Mouse (Mus musculus): ENCODE data around the gene Btnl6. TPM values are rescaled to one million over a fixed set of nuclear protein-coding genes. Genes with fewer than 3 reads are reported as not detected.

The Btnl6 gene
- not detected in 2 replicates for polyA plus RNA-seq (2016; fragmentation: Nextera tagmentation; extraction: Ambion mirVana)

DNA sequence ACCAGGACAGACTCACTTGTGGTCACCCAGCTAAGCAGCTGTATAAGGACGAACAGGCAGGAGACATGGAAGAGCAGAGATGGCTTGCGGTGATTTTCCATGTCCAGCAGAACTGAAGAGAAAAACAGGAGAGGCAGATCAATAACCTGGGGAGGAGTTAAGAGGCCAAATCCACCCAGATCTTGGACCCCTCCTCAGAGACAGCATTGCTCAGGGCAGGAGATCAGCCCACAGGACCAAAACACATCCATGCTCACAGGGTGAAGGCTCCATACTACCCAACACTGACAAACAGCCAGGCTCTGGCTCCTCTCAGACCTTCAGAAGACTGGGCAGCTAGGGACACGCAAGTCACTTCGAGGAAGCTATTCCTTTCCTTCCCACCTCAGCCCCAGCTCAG is at the start of gene Btnl6:
TSS of gene Btnl6 (minus strand) at position 101 of the 400 bp plus-strand sequence.
- Histone ChIP-seq H3K27me3 (ENCODE audit: low read depth, poor library complexity, severe bottlenecking) (no peaks in the 10 kb centered on the region), H3K27ac (no peak within 1 kb of the TSS), H3K36me3 (no peaks in the 10 kb centered on the region), H3K4me1 (no peaks in the 10 kb centered on the region), H3K9me3 (replicated peaks) (no peaks in the 10 kb centered on the region), H3K4me3 (no peak within 1 kb of the TSS)
- DNase-seq (ENCODE audit: low spot score) = no peak
- 94% methylated on average over 4 of the region's 4 CpGs for WGBS

DNA sequence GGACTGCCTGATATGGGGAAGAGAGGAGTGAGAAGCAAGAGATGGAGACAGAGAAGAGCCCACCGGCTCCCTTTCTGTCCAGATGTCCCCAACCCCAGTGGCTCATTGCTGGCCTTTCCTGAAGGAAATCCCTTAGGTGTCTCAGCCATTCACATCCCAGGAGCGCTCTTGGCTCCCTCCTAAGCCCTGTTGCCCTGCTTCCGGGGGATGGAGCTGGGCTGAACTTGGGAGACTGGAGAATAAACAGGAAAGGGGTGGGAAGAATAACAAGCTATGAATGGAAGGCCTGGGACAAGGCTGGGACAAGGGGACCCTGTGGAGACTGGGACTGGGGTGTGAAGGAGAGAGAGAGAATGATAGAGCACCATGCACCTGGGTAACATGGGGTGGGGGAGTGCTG is 47.6 kb upstream of the Btnl6 start:
- 45% methylated on average over 3 of the region's 3 CpGs for WGBS
- H3K9me3 ChIP-seq (replicated peaks) = no peaks in the 10 kb centered on the region
- H3K4me1 ChIP-seq = peaks cover 20% of the 10 kb centered on the region
- DNase-seq (ENCODE audit: low spot score) = no peak
- H3K36me3 ChIP-seq = no peaks in the 10 kb centered on the region
- H3K27ac ChIP-seq = peak overlapping the region; percentile 73
- H3K27me3 ChIP-seq (ENCODE audit: low read depth, poor library complexity, severe bottlenecking) = no peaks in the 10 kb centered on the region
- peak overlapping the region; percentile 29 for H3K4me3 ChIP-seq

GRCm38 (mm10) chr17:34564003-34564421 is 46.9 kb upstream of the Btnl6 start, which contains the start of gene Notch4:
Gene Notch4, plus strand, starts transcription at chr17:34564268.
- Histone ChIP-seq H3K9me3 (replicated peaks) (no peaks in the 10 kb centered on the region), H3K27me3 (ENCODE audit: low read depth, poor library complexity, severe bottlenecking) (no peaks in the 10 kb centered on the region), H3K4me3 (peak within 1 kb of the TSS; percentile 29), H3K27ac (peak within 1 kb of the TSS; percentile 73), H3K36me3 (no peaks in the 10 kb centered on the region), H3K4me1 (peaks cover 20% of the 10 kb centered on the region)
- no peak for DNase-seq (ENCODE audit: low spot score)
- WGBS = 2% methylated on average over 6 of the region's 6 CpGs

DNA sequence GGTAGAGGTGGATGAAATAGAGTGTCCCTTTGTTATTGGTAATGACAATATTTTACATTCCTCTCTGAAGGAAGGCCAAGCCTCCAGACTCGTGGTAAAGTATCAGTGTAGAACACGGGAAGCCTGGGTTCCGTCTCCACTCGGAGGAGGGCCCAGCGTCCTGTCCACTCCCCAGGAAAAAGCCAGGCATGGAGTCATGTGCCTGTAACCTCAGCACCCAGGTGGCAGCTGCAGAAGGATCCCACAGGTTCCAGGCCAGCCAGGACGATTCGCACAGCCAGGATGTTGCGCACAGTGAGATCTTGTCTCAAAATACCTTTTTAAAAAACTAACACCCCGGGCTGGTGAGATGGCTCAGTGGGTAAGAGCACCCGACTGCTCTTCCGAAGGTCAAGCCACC is 46.2 kb upstream of the Btnl6 start:
- no peaks in the 10 kb centered on the region for H3K9me3 ChIP-seq (replicated peaks)
- 73% methylated on average over 11 of the region's 11 CpGs for WGBS
- H3K4me3 ChIP-seq = no peak overlapping the region
- no peaks in the 10 kb centered on the region for H3K27me3 ChIP-seq (ENCODE audit: low read depth, poor library complexity, severe bottlenecking)
- H3K27ac ChIP-seq = no peak overlapping the region
- DNase-seq (ENCODE audit: low spot score) = no peak
- no peaks in the 10 kb centered on the region for H3K36me3 ChIP-seq
- H3K4me1 ChIP-seq = peaks cover 20% of the 10 kb centered on the region

DNA sequence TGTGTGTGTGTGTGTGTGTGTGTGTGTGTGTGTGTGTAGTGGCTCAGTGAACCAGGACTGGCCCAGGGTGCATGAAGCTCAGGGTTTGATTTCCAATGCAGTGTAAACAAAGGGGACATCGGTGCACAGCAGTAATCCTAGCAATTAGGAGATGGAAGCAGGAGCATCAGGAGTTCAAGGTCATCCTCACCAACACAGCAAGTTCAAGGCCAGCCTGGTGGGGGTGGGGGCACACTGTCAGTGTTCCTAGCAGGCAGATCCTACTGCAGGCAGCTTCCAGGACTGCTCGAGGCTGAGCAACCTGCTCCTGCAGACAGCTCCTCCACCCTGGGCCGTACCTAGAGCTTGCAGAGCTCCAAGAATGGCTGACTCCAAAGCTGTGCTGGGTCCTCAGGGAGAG is 45.4 kb upstream of the Btnl6 start:
- Histone ChIP-seq H3K27ac (no peak overlapping the region), H3K9me3 (replicated peaks) (no peaks in the 10 kb centered on the region), H3K27me3 (ENCODE audit: low read depth, poor library complexity, severe bottlenecking) (no peaks in the 10 kb centered on the region), H3K4me3 (no peak overlapping the region), H3K36me3 (no peaks in the 10 kb centered on the region), H3K4me1 (peaks cover 22% of the 10 kb centered on the region)
- WGBS = 63% methylated on average over 3 of the region's 3 CpGs
- DNase-seq (ENCODE audit: low spot score) = no peak

- H3K27ac ChIP-seq = no peak overlapping the region
- H3K27me3 ChIP-seq (ENCODE audit: low read depth, poor library complexity, severe bottlenecking) = no peaks in the 10 kb centered on the region
- no peak overlapping the region; the same call in 1 of the 2 replicates for H3K4me3 ChIP-seq
- no peak for DNase-seq (ENCODE audit: low spot score)
- H3K4me1 ChIP-seq = peaks cover 27% of the 10 kb centered on the region
- 55% methylated on average over 8 of the region's 8 CpGs for WGBS
- H3K9me3 ChIP-seq (replicated peaks) = no peaks in the 10 kb centered on the region
- H3K36me3 ChIP-seq = no peaks in the 10 kb centered on the region
Measured at GRCm38 (mm10) chr17:34561200-34561599, 44.0 kb upstream of the Btnl6 start.

DNA sequence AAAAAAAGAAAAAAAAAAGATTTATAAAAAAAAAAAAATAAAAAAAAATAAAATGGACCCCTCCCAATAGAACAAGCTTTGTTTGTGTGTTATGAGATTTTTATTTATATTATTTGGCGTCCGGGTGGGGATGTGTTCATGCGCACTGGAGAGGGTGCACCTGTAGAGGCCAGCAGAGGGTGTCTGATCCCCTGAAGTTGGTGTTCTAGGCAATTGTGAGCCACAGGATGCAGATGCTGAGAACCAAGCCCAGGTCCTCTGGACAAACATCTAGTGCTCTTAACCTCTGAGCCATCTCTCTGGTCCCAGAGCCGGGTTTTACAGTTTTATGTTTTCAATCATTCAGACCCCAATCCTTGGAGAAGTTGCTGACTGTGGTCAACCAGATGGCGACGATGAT is 43.3 kb upstream of the Btnl6 start:
- Histone ChIP-seq H3K4me1 (peaks cover 27% of the 10 kb centered on the region), H3K27ac (no peak overlapping the region), H3K27me3 (ENCODE audit: low read depth, poor library complexity, severe bottlenecking) (no peaks in the 10 kb centered on the region), H3K36me3 (no peaks in the 10 kb centered on the region), H3K4me3 (no peak overlapping the region), H3K9me3 (replicated peaks) (no peaks in the 10 kb centered on the region)
- no peak for DNase-seq (ENCODE audit: low spot score)
- WGBS = 90% methylated on average over 6 of the region's 6 CpGs

- Histone ChIP-seq H3K9me3 (replicated peaks) (no peaks in the 10 kb centered on the region), H3K27ac (no peak overlapping the region), H3K36me3 (no peaks in the 10 kb centered on the region), H3K4me1 (peaks cover 23% of the 10 kb centered on the region), H3K4me3 (no peak overlapping the region), H3K27me3 (ENCODE audit: low read depth, poor library complexity, severe bottlenecking) (no peaks in the 10 kb centered on the region)
- 27% methylated on average over 15 of the region's 15 CpGs for WGBS
- DNase-seq (ENCODE audit: low spot score) = no peak
Measured at GRCm38 (mm10) chr17:34559895-34560294, 42.7 kb upstream of the Btnl6 start.

GRCm38 (mm10) chr17:34559116-34559515 is 42.0 kb upstream of the Btnl6 start:
- 90% methylated on average over 7 of the region's 7 CpGs for WGBS
- no peaks in the 10 kb centered on the region for H3K27me3 ChIP-seq (ENCODE audit: low read depth, poor library complexity, severe bottlenecking)
- no peak for DNase-seq (ENCODE audit: low spot score)
- no peak overlapping the region for H3K4me3 ChIP-seq
- H3K36me3 ChIP-seq = no peaks in the 10 kb centered on the region
- no peaks in the 10 kb centered on the region for H3K9me3 ChIP-seq (replicated peaks)
- H3K27ac ChIP-seq = no peak overlapping the region
- H3K4me1 ChIP-seq = peaks cover 15% of the 10 kb centered on the region

DNA sequence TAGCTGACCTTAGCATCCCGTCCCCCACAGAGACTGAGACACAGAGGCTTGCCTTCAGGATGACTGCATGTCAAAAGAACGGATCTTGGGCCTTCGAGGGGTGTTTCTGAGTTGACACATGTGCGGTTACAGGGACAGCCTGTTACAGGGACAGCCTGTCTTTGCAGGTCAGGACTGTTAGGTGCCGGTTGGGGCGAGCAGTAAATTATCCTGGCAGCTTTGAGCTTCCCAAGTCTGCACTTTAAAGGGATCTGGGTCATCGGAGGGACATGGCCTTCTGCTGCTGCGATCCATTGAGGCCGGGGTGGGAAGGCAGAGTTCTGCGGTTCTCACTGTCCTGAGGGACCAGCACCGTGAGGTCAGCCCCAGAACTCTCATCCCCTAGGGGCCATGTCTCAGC is 40.3 kb upstream of the Btnl6 start:
- Histone ChIP-seq H3K27ac (no peak overlapping the region), H3K9me3 (replicated peaks) (no peaks in the 10 kb centered on the region), H3K27me3 (ENCODE audit: low read depth, poor library complexity, severe bottlenecking) (no peaks in the 10 kb centered on the region), H3K4me3 (no peak overlapping the region), H3K36me3 (no peaks in the 10 kb centered on the region), H3K4me1 (peaks cover 11% of the 10 kb centered on the region)
- WGBS = 52% methylated on average over 11 of the region's 11 CpGs
- no peak for DNase-seq (ENCODE audit: low spot score)

DNA sequence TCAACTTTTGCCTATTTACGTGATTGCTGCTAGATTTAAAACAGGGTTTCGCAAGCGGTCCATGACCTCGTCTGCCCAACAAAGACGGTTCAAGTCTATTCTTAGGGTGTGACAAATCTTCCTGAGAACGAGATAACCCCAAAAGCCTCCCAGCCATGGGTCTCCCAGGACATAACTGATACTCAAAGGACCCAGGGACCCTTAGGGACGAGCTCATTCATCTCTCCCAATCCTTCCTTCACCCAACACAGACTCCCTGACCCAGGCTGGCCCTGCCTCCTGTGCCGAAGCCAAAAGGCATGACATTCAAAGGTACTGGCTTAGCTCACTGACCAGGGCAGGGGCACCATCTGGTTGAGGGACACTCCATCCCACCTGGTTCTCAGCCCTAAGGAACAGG is 39.3 kb upstream of the Btnl6 start:
- H3K36me3 ChIP-seq = no peaks in the 10 kb centered on the region
- no peak overlapping the region for H3K4me3 ChIP-seq
- DNase-seq (ENCODE audit: low spot score) = no peak
- peaks cover 10% of the 10 kb centered on the region for H3K4me1 ChIP-seq
- no peak overlapping the region for H3K27ac ChIP-seq
- H3K27me3 ChIP-seq (ENCODE audit: low read depth, poor library complexity, severe bottlenecking) = no peaks in the 10 kb centered on the region
- 85% methylated on average over 8 of the region's 8 CpGs for WGBS
- no peaks in the 10 kb centered on the region for H3K9me3 ChIP-seq (replicated peaks)

- DNase-seq (ENCODE audit: low spot score) = peak; percentile 86
- H3K36me3 ChIP-seq = no peaks in the 10 kb centered on the region
- peaks cover 6% of the 10 kb centered on the region; the same call in 1 of the 2 replicates for H3K4me1 ChIP-seq
- H3K27me3 ChIP-seq (ENCODE audit: low read depth, poor library complexity, severe bottlenecking) = no peaks in the 10 kb centered on the region
- H3K9me3 ChIP-seq (replicated peaks) = no peaks in the 10 kb centered on the region
- no peak overlapping the region for H3K4me3 ChIP-seq
- no peak overlapping the region for H3K27ac ChIP-seq
- WGBS = 26% methylated on average over 5 of the region's 5 CpGs
Measured at GRCm38 (mm10) chr17:34555483-34555882, 38.3 kb upstream of the Btnl6 start.

DNA sequence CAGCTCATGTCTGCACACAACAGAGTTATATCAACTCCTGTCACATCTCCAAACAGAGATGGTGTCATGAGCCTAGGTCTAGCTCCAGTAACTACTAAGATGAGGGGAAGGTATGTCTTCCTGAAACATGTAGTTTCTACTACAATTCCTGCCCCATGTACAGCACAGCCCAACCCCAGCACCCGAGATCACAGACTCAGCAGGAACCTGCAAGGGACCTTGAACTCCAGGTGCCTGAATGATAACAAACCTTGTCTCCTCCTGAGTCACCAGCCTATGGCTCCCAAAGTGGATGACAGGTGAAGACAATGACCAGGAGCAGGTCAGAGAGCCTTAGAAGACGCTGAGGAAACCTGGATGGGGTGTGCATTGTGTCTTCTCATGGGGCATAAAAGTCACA is 32.7 kb upstream of the Btnl6 start:
- no peak for DNase-seq (ENCODE audit: low spot score)
- 76% methylated on average over 2 of the region's 2 CpGs for WGBS
- Histone ChIP-seq H3K4me1 (no peaks in the 10 kb centered on the region), H3K4me3 (no peak overlapping the region), H3K36me3 (no peaks in the 10 kb centered on the region), H3K9me3 (replicated peaks) (no peaks in the 10 kb centered on the region), H3K27ac (no peak overlapping the region), H3K27me3 (ENCODE audit: low read depth, poor library complexity, severe bottlenecking) (no peaks in the 10 kb centered on the region)

GRCm38 (mm10) chr17:34549156-34549555 is 32.0 kb upstream of the Btnl6 start:
- no peaks in the 10 kb centered on the region for H3K36me3 ChIP-seq
- H3K4me1 ChIP-seq = no peaks in the 10 kb centered on the region
- WGBS = 97% methylated on average over 3 of the region's 3 CpGs
- H3K27ac ChIP-seq = no peak overlapping the region
- H3K27me3 ChIP-seq (ENCODE audit: low read depth, poor library complexity, severe bottlenecking) = no peaks in the 10 kb centered on the region
- H3K4me3 ChIP-seq = no peak overlapping the region
- no peaks in the 10 kb centered on the region for H3K9me3 ChIP-seq (replicated peaks)
- no peak for DNase-seq (ENCODE audit: low spot score)
